Mouse (Mus musculus): ENCODE results near the gene Arrdc2.

The Arrdc2 gene

GRCm38 (mm10) chr8:70789046-70789445 is 50.5 kb downstream of the Arrdc2 start:
- DNase-seq (ENCODE audit: low spot score in 2 of 2) = no peak

- DNase-seq (ENCODE audit: low spot score in 2 of 2) = no peak
These were observed 51.4 kb downstream of the Arrdc2 start for GRCm38 (mm10) chr8:70787941-70788667.

GRCm38 (mm10) chr8:70787051-70787445 is 52.5 kb downstream of the Arrdc2 start:
- no peak for DNase-seq (ENCODE audit: low spot score in 2 of 2)

- DNase-seq (ENCODE audit: low spot score in 2 of 2) = no peak
These were observed 53.0 kb downstream of the Arrdc2 start for GRCm38 (mm10) chr8:70786291-70787050.

Data from spleen, postnatal 14 days (tissue).